Comparison of ENCODE assay signal across 7 mouse cellular contexts in genomic region chr8:70374318-70374927, GRCm38 (mm10). TPM values are rescaled to one million over a fixed set of nuclear protein-coding genes. Genes with fewer than 3 reads are reported as not detected.
DNase-seq lines count a peak whose midpoint lies in the region; ATAC-seq lines count a peak whose summit lies in the region.

No protein-coding gene starts in this region.

- H3K4me2 ChIP-seq in hindbrain, embryonic 12.5 days (replicated peaks) = peak overlapping the region; percentile 51
- H3K4me2 ChIP-seq in midbrain, embryonic 16.5 days (ENCODE audit: low read length) = peak overlapping the region; percentile 51
- H3K4me2 ChIP-seq in stomach, embryonic 15.5 days = peak overlapping the region; percentile 68

- 1% methylated on average over 53 of the region's 53 CpGs for WGBS in hindbrain, embryonic 12.5 days
- WGBS in midbrain, embryonic 16.5 days = under 1% methylated on average over 44 of the region's 53 CpGs
- WGBS in stomach, embryonic 15.5 days = under 1% methylated on average over 42 of the region's 53 CpGs

- H3K4me3 ChIP-seq in hindbrain, embryonic 12.5 days = peak overlapping the region; percentile 36
- H3K4me3 ChIP-seq in midbrain, embryonic 16.5 days (ENCODE audit: low read depth, low read length) = peak overlapping the region; percentile 32
- H3K4me3 ChIP-seq in stomach, embryonic 15.5 days (replicated peaks) = peak overlapping the region; percentile 37

- DNase-seq in ZHBTc4 (ENCODE audit: low read depth, low spot score) (peak; percentile 95), liver (peak; percentile 87)
- peak; percentile 95 for DNase-seq in cerebellum, adult 9-10 months
- peak; percentile 58 for DNase-seq in forelimb bud, embryonic 11.5 days (ENCODE audit: low read depth, low spot score)

- no peaks in the 10 kb centered on the region for H3K9me3 ChIP-seq in hindbrain, embryonic 12.5 days (replicated peaks)
- H3K9me3 ChIP-seq in midbrain, embryonic 16.5 days (replicated peaks; ENCODE audit: control insufficient read depth, low read length, poor library complexity, severe bottlenecking) = no peaks in the 10 kb centered on the region
- no peaks in the 10 kb centered on the region for H3K9me3 ChIP-seq in stomach, embryonic 15.5 days

- H3K36me3 ChIP-seq in hindbrain, embryonic 12.5 days = no peaks in the 10 kb centered on the region
- no peaks in the 10 kb centered on the region for H3K36me3 ChIP-seq in midbrain, embryonic 16.5 days (ENCODE audit: control insufficient read depth, insufficient read depth, low read length)
- H3K36me3 ChIP-seq in stomach, embryonic 15.5 days = no peaks in the 10 kb centered on the region

- peak; percentile 66 for ATAC-seq in hindbrain, embryonic 12.5 days (ENCODE audit: low FRiP score)
- peak; percentile 65 for ATAC-seq in midbrain, embryonic 16.5 days
- peak; percentile 65; the same call in 1 of the 2 replicates for ATAC-seq in stomach, embryonic 15.5 days (ENCODE audit: insufficient read depth, low FRiP score, low read depth)

- peaks cover 30% of the 10 kb centered on the region for H3K4me1 ChIP-seq in hindbrain, embryonic 12.5 days
- peaks cover 15% of the 10 kb centered on the region for H3K4me1 ChIP-seq in midbrain, embryonic 16.5 days (ENCODE audit: control insufficient read depth, insufficient read depth, low read length)
- peaks cover 35% of the 10 kb centered on the region for H3K4me1 ChIP-seq in stomach, embryonic 15.5 days

- no peak overlapping the region; the same call in 1 of the 2 replicates for H3K9ac ChIP-seq in hindbrain, embryonic 12.5 days
- 0 out of 2 replicates have a peak overlapping the region, but pooled peaks have one; percentile 7 for H3K9ac ChIP-seq in midbrain, embryonic 16.5 days (ENCODE audit: low read depth, low read length)
- H3K9ac ChIP-seq in stomach, embryonic 15.5 days = no peak overlapping the region

- H3K27ac ChIP-seq in hindbrain, embryonic 12.5 days = no peak overlapping the region
- H3K27ac ChIP-seq in midbrain, embryonic 16.5 days (ENCODE audit: low read length) = no peak overlapping the region
- H3K27ac ChIP-seq in stomach, embryonic 15.5 days = no peak overlapping the region

- peaks cover 90% of the 10 kb centered on the region for H3K27me3 ChIP-seq in hindbrain, embryonic 12.5 days
- H3K27me3 ChIP-seq in midbrain, embryonic 16.5 days (ENCODE audit: control insufficient read depth, insufficient read depth, low read depth, low read length) = peaks cover 73% of the 10 kb centered on the region
- H3K27me3 ChIP-seq in stomach, embryonic 15.5 days (replicated peaks) = peaks cover 77% of the 10 kb centered on the region

RNA-seq across cellular contexts. Expression of gene Comp, which starts 1.1 kb away (rescaled TPM):
- 1.2 and 3.0 TPM in 2 replicates for polyA plus RNA-seq in hindbrain, embryonic 12.5 days (2016; fragmentation: Nextera tagmentation; extraction: Ambion mirVana)
- 0.36 and 0.47 TPM in 2 replicates for polyA plus RNA-seq in midbrain, embryonic 16.5 days (2015; fragmentation: Nextera tagmentation; extraction: Ambion mirVana)
- polyA plus RNA-seq in stomach, embryonic 15.5 days (2015; fragmentation: Nextera tagmentation; extraction: Ambion mirVana) = 0.22 and 0.28 TPM in 2 replicates

RNA-seq across cellular contexts. Expression of gene Upf1, which starts 21.3 kb away (rescaled TPM):
- polyA plus RNA-seq in hindbrain, embryonic 12.5 days (2016; fragmentation: Nextera tagmentation; extraction: Ambion mirVana) = 34.2 and 34.3 TPM in 2 replicates
- polyA plus RNA-seq in midbrain, embryonic 16.5 days (2015; fragmentation: Nextera tagmentation; extraction: Ambion mirVana) = 11.3 and 11.6 TPM in 2 replicates
- 16.1 and 17.5 TPM in 2 replicates for polyA plus RNA-seq in stomach, embryonic 15.5 days (2015; fragmentation: Nextera tagmentation; extraction: Ambion mirVana)

RNA-seq across cellular contexts. Expression of gene Gdf1, which starts 44.8 kb away (rescaled TPM):
- polyA plus RNA-seq in hindbrain, embryonic 12.5 days (2016; fragmentation: Nextera tagmentation; extraction: Ambion mirVana) = 2.2 and 4.4 TPM in 2 replicates
- 2.5 and 7.0 TPM in 2 replicates for polyA plus RNA-seq in midbrain, embryonic 16.5 days (2015; fragmentation: Nextera tagmentation; extraction: Ambion mirVana)
- polyA plus RNA-seq in stomach, embryonic 15.5 days (2015; fragmentation: Nextera tagmentation; extraction: Ambion mirVana) = 1.7 and 2.2 TPM in 2 replicates

RNA-seq across cellular contexts. Expression of gene Cers1, which starts 58.8 kb away (rescaled TPM):
- 16.3 and 17.8 TPM in 2 replicates for polyA plus RNA-seq in hindbrain, embryonic 12.5 days (2016; fragmentation: Nextera tagmentation; extraction: Ambion mirVana)
- polyA plus RNA-seq in midbrain, embryonic 16.5 days (2015; fragmentation: Nextera tagmentation; extraction: Ambion mirVana) = 40.3 and 42.1 TPM in 2 replicates
- 4.2 and 4.4 TPM in 2 replicates for polyA plus RNA-seq in stomach, embryonic 15.5 days (2015; fragmentation: Nextera tagmentation; extraction: Ambion mirVana)
